Mouse (Mus musculus) forebrain, embryonic 11.5 days (tissue): ENCODE results near the gene Mob3b. TPM values are rescaled to one million over a fixed set of nuclear protein-coding genes. Genes with fewer than 3 reads are reported as not detected.
"Not testable (repeated sequence)": the region's sequence is repeated elsewhere in the genome, so short reads cannot be mapped to it uniquely, and the experiment has no call there.

Source experiments
- ATAC-seq: fragments of 200-750 bp; cut with Nextera tagmentation; replicated peaks from 2 replicates; pipeline ENCODE4 v1.8.0; 2017; ENCODE audit warnings: moderate TSS enrichment; ENCODE audit not compliant: low FRiP score
- DNase-seq: peaks from one replicate; pipeline ENCODE4 v3.0.0-alpha.2; 2017; ENCODE audit warnings: low spot score
- H3K27ac ChIP-seq: fragments of 300-500 bp; sonication (generic); 2 replicates; pipeline ENCODE4 v1.5.1; 2014; ENCODE audit warnings: low read depth, low read length
- H3K27me3 ChIP-seq: fragments of 300-500 bp; sonication (generic); 2 replicates; pipeline ENCODE4 v1.6.1; 2014; ENCODE audit warnings: mild to moderate bottlenecking, low read length, mixed read lengths; ENCODE audit not compliant: control insufficient read depth, insufficient read depth
- H3K36me3 ChIP-seq: fragments of 300-500 bp; sonication (generic); 2 replicates; pipeline ENCODE4 v1.6.1; 2014; ENCODE audit warnings: mild to moderate bottlenecking, low read length, moderate library complexity, mixed read lengths; ENCODE audit not compliant: control insufficient read depth, insufficient read depth
- H3K4me1 ChIP-seq: fragments of 300-500 bp; sonication (generic); replicated peaks from 2 replicates; pipeline ENCODE4 v1.6.1; 2014; ENCODE audit warnings: low read length, mixed read lengths; ENCODE audit not compliant: control insufficient read depth, insufficient read depth
- H3K4me2 ChIP-seq: fragments of 300-500 bp; sonication (generic); 2 replicates; pipeline ENCODE4 v1.6.1; 2014; ENCODE audit warnings: low read depth, mild to moderate bottlenecking, low read length, moderate library complexity, mixed read lengths; ENCODE audit not compliant: severe bottlenecking
- H3K4me3 ChIP-seq: fragments of 300-500 bp; sonication (generic); 2 replicates; pipeline ENCODE4 v1.5.1; 2014; ENCODE audit warnings: low read depth, low read length
- H3K9ac ChIP-seq: fragments of 300-500 bp; sonication (generic); 2 replicates; pipeline ENCODE4 v1.6.1; 2014; ENCODE audit warnings: low read length
- H3K9me3 ChIP-seq: fragments of 300-500 bp; sonication (generic); 2 replicates; pipeline ENCODE4 v1.6.1; 2016; ENCODE audit warnings: low read length, mixed read lengths; ENCODE audit not compliant: control insufficient read depth
- WGBS: fragments of 180-500 bp; shearing (Covaris S2); extraction: QIAGEN DNeasy Blood & Tissue Kit; methylation state at CpG from one replicate; pipeline ENCODE4 v1.1.7; 2014; 5-methylcytosine and 5-hydroxymethylcytosine counted together
- polyA plus RNA-seq: library from polyadenylated mRNA; unstranded; fragments of >200 nt; fragmentation: Nextera tagmentation; extraction: Ambion mirVana; gene quantifications from 2 replicates; pipeline ENCODE4 v1.2.1, GENCODE M21; 2014

The Mob3b gene
- polyA plus RNA-seq, 1 experiment from 2014 or later = 18.9 TPM

- ATAC-seq (no peak), DNase-seq (no peak)
- no peak overlapping the region for H3K9ac ChIP-seq
- H3K4me2 ChIP-seq = no peak overlapping the region
- H3K27ac ChIP-seq = no peak overlapping the region
- H3K27me3 ChIP-seq = no peaks in the 10 kb centered on the region
- no peaks in the 10 kb centered on the region for H3K36me3 ChIP-seq
- no peaks in the 10 kb centered on the region for H3K9me3 ChIP-seq
- WGBS = 55% methylated on average over 7 of the region's 7 CpGs
- no peak overlapping the region for H3K4me3 ChIP-seq
- no peaks in the 10 kb centered on the region for H3K4me1 ChIP-seq
Measured at GRCm38 (mm10) chr4:34917400-34917799, 239.9 kb downstream of the Mob3b start.

DNA sequence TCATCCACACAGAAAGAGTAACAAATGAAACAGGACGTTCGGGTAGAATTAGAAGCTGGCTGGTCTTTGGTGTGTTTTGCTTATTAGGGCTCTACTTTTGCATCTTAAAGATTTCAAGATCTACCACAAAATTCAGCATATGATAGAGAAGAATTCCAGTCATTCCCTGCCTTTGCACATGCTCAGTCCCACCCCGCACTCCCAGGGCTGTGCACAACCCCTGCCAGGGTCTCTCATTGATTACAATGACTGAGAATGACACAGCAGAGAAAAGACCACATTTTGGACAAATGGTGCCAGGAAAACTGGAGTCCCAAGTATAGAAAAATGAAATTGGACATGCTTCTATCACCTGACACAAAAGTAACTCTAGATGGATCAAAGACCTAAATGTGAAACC lies 245.1 kb downstream of the Mob3b start:
- H3K27ac ChIP-seq = no peak overlapping the region
- H3K4me1 ChIP-seq = no peaks in the 10 kb centered on the region
- H3K36me3 ChIP-seq = no peaks in the 10 kb centered on the region
- H3K4me3 ChIP-seq = no peak overlapping the region
- no peaks in the 10 kb centered on the region for H3K27me3 ChIP-seq
- no peak overlapping the region for H3K4me2 ChIP-seq
- WGBS = 81% methylated on average over 3 of the region's 3 CpGs
- no peaks in the 10 kb centered on the region for H3K9me3 ChIP-seq
- DNase-seq (no peak), ATAC-seq (no peak)
- H3K9ac ChIP-seq = no peak overlapping the region

- Histone ChIP-seq H3K36me3 (no peaks in the 10 kb centered on the region), H3K27me3 (no peaks in the 10 kb centered on the region), H3K4me3 (no peak overlapping the region), H3K9me3 (no peaks in the 10 kb centered on the region), H3K9ac (no peak overlapping the region), H3K27ac (no peak overlapping the region), H3K4me2 (no peak overlapping the region), H3K4me1 (no peaks in the 10 kb centered on the region)
- WGBS = 75% methylated on average over 3 of the region's 3 CpGs
- DNase-seq = no peak
- ATAC-seq = no peak
Measured at GRCm38 (mm10) chr4:34911401-34911800, 245.9 kb downstream of the Mob3b start.

- WGBS = 94% methylated on average over 7 of the region's 7 CpGs
- Histone ChIP-seq H3K27ac (no peak overlapping the region), H3K4me2 (no peak overlapping the region), H3K4me3 (no peak overlapping the region), H3K36me3 (no peaks in the 10 kb centered on the region), H3K27me3 (no peaks in the 10 kb centered on the region), H3K4me1 (no peaks in the 10 kb centered on the region), H3K9ac (no peak overlapping the region), H3K9me3 (no peaks in the 10 kb centered on the region)
- ATAC-seq (no peak), DNase-seq (no peak)
Measured at GRCm38 (mm10) chr4:34908127-34908526, 249.2 kb downstream of the Mob3b start.

GRCm38 (mm10) chr4:34907026-34907425 lies 250.3 kb downstream of the Mob3b start:
- DNase-seq = no peak
- H3K27me3 ChIP-seq = no peaks in the 10 kb centered on the region
- H3K36me3 ChIP-seq = no peaks in the 10 kb centered on the region
- no peaks in the 10 kb centered on the region for H3K4me1 ChIP-seq
- no peak overlapping the region for H3K9ac ChIP-seq
- 42% methylated on average over 14 of the region's 14 CpGs for WGBS
- H3K4me3 ChIP-seq = no peak overlapping the region
- ATAC-seq = no peak
- H3K27ac ChIP-seq = no peak overlapping the region
- no peaks in the 10 kb centered on the region for H3K9me3 ChIP-seq
- H3K4me2 ChIP-seq = no peak overlapping the region

- Histone ChIP-seq H3K27ac (no peak overlapping the region), H3K4me3 (no peak overlapping the region), H3K9me3 (no peaks in the 10 kb centered on the region), H3K27me3 (no peaks in the 10 kb centered on the region), H3K9ac (no peak overlapping the region), H3K36me3 (no peaks in the 10 kb centered on the region), H3K4me2 (no peak overlapping the region), H3K4me1 (no peaks in the 10 kb centered on the region)
- ATAC-seq = no peak
- no peak for DNase-seq
- WGBS = 75% methylated on average over 4 of the region's 4 CpGs
Measured at GRCm38 (mm10) chr4:34906151-34906550, 251.1 kb downstream of the Mob3b start.

DNA sequence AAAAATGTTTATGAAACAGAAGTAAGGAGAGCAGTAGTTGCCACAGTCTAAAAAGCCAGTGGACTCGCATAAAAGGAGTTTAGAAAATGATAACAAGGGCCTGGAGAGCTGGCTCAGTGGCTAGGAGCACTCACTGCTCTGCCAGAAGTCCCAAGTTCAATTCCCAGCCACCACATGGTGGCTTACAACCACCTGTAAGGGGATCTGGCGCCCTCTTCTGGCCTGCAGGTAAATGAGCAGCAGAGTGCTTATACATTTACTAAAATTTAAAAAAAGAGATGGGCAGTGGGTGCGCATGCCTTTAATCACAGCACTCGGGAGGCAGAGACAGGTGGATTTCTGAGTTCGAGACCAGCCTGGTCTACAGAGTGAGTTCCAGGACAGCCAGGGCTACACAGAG lies 251.9 kb downstream of the Mob3b start:
- H3K9me3 ChIP-seq = no peaks in the 10 kb centered on the region
- no peaks in the 10 kb centered on the region for H3K4me1 ChIP-seq
- no peak overlapping the region for H3K4me3 ChIP-seq
- H3K9ac ChIP-seq = no peak overlapping the region
- DNase-seq (no peak), ATAC-seq (no peak)
- 56% methylated on average over 5 of the region's 5 CpGs for WGBS
- H3K27me3 ChIP-seq = no peaks in the 10 kb centered on the region
- H3K36me3 ChIP-seq = no peaks in the 10 kb centered on the region
- no peak overlapping the region for H3K27ac ChIP-seq
- H3K4me2 ChIP-seq = no peak overlapping the region

- H3K9me3 ChIP-seq, H3K4me3 ChIP-seq, H3K36me3 ChIP-seq, H3K27ac ChIP-seq, H3K9ac ChIP-seq, H3K27me3 ChIP-seq, H3K4me2 ChIP-seq, DNase-seq, ATAC-seq, H3K4me1 ChIP-seq: not testable (repeated sequence)
- WGBS = 79% methylated on average over 3 of the region's 3 CpGs
Measured at GRCm38 (mm10) chr4:34901582-34901981, 255.7 kb downstream of the Mob3b start.

GRCm38 (mm10) chr4:34901166-34901565 lies 256.1 kb downstream of the Mob3b start:
- Histone ChIP-seq H3K9me3 (no peaks in the 10 kb centered on the region), H3K27me3 (no peaks in the 10 kb centered on the region), H3K4me3 (no peak overlapping the region), H3K36me3 (no peaks in the 10 kb centered on the region), H3K4me1 (0 out of 2 replicates have a peak, but pooled peaks cover 2% of the 10 kb centered on the region), H3K27ac (no peak overlapping the region), H3K4me2 (no peak overlapping the region), H3K9ac (no peak overlapping the region)
- no peak for ATAC-seq
- WGBS = 77% methylated on average over 4 of the region's 4 CpGs
- no peak for DNase-seq
